Mouse (Mus musculus) common myeloid progenitor, adult 5-6 weeks (primary cell): ENCODE data around the gene Arid5b. TPM values are rescaled to one million over a fixed set of nuclear protein-coding genes. Genes with fewer than 3 reads are reported as not detected.
A peak's percentile ranks its signal among the peaks of the same experiment; 100 is the strongest.

Source experiments
- ATAC-seq: replicated peaks from 2 replicates; pipeline ENCODE4 v1.8.0; 2016; ENCODE audit warnings: low read depth, mild to moderate bottlenecking, moderate TSS enrichment, inconsistent platforms; ENCODE audit not compliant: poor library complexity, severe bottlenecking
- total RNA-seq: library from RNA; stranded (forward); fragments of 200-1000, 187-1606 nt; gene quantifications from 2 replicates; pipeline ENCODE4 v1.2.3, GENCODE M21; 2017

The Arid5b gene
- total RNA-seq, 1 experiment from 2014 or later: 7.0 TPM

- ATAC-seq: no peak
Measured at GRCm38 (mm10) chr10:68172906-68173305, 105.6 kb downstream of the Arid5b start.

- ATAC-seq: peak; percentile 63; the same call in 1 of the 2 replicates
Measured at GRCm38 (mm10) chr10:68171974-68172373, 106.6 kb downstream of the Arid5b start.

- no peak for ATAC-seq
Measured at GRCm38 (mm10) chr10:68168613-68169012, 109.9 kb downstream of the Arid5b start.

- no peak for ATAC-seq
Measured at GRCm38 (mm10) chr10:68168141-68168540, 110.4 kb downstream of the Arid5b start.

GRCm38 (mm10) chr10:68167118-68167517 is 111.4 kb downstream of the Arid5b start:
- ATAC-seq: no peak

GRCm38 (mm10) chr10:68166695-68167086 is 111.8 kb downstream of the Arid5b start:
- ATAC-seq: peak; percentile 63

GRCm38 (mm10) chr10:68165709-68166694 is 112.5 kb downstream of the Arid5b start:
- ATAC-seq: no peak

- no peak for ATAC-seq
Measured at GRCm38 (mm10) chr10:68164723-68165706, 113.5 kb downstream of the Arid5b start.

- ATAC-seq: no peak
Measured at GRCm38 (mm10) chr10:68164137-68164536, 114.4 kb downstream of the Arid5b start.

- peak; percentile 57 for ATAC-seq
Measured at GRCm38 (mm10) chr10:68159759-68160158, 118.8 kb downstream of the Arid5b start.

GRCm38 (mm10) chr10:68158555-68158954 is 120.0 kb downstream of the Arid5b start:
- no peak for ATAC-seq

GRCm38 (mm10) chr10:68157511-68157910 is 121.0 kb downstream of the Arid5b start:
- no peak for ATAC-seq

- ATAC-seq: no peak
Measured at GRCm38 (mm10) chr10:68156646-68157245, 121.8 kb downstream of the Arid5b start.

GRCm38 (mm10) chr10:68156159-68156558 is 122.4 kb downstream of the Arid5b start:
- no peak for ATAC-seq

GRCm38 (mm10) chr10:68155431-68156119 is 123.0 kb downstream of the Arid5b start:
- peak; percentile 45 for ATAC-seq

GRCm38 (mm10) chr10:68154046-68154765 is 124.3 kb downstream of the Arid5b start:
- ATAC-seq: no peak

GRCm38 (mm10) chr10:68153344-68154045 is 125.0 kb downstream of the Arid5b start:
- ATAC-seq: no peak

- ATAC-seq: no peak
Measured at GRCm38 (mm10) chr10:68148495-68148894, 130.0 kb downstream of the Arid5b start.
